Mouse (Mus musculus): ENCODE data around the gene R3hdml. TPM values are rescaled to one million over a fixed set of nuclear protein-coding genes. Genes with fewer than 3 reads are reported as not detected.
"Not testable (repeated sequence)": the region's sequence is repeated elsewhere in the genome, so short reads cannot be mapped to it uniquely, and the experiment has no call there.

R3hdml gene
- not detected for polyA plus RNA-seq (2017; shearing (Covaris generic))

DNA sequence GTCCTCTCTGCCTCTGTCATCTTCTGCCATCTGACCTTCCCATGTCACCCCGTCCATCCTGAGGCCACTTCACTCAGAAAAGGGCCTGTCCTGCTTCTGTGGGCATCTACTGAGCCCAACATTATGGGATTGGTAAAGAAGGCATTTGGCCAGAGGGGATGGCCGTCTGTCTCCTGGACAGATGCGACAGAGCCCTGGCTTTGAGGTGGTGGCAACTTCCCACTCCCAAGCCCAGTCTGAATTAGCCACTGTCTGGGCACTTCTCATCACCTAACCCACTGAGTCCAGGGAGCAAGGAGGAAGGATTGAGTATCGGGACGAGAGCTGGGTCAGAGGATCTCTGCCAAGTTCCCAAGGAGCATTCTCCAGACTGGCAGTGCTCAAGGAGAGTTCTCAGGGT, at the start of gene R3hdml:
R3hdml (plus strand) TSS at position 301 of the 400 bp plus-strand sequence.
- ATAC-seq: no peak

DNA sequence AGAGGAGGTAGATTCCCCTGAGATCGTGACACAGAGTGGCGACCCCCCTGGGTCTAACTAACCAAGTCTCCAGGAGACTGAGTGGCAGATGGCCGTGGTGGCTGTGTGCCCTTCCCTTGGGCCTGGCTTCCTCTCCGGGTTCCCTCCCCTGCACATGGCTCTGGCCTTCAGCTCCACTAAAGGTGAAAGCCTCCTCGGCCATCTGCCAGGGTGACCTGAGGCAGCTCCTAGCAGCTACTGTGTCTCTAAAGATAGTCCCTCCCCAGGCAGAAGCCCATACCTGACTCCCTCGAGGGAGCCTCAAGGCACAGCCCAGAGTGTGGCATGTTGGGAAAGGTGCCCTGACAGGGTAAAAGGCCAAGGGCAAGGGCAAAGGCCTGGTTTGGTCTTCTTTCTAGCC, 48.6 kb upstream of the R3hdml start:
- ATAC-seq: no peak

DNA sequence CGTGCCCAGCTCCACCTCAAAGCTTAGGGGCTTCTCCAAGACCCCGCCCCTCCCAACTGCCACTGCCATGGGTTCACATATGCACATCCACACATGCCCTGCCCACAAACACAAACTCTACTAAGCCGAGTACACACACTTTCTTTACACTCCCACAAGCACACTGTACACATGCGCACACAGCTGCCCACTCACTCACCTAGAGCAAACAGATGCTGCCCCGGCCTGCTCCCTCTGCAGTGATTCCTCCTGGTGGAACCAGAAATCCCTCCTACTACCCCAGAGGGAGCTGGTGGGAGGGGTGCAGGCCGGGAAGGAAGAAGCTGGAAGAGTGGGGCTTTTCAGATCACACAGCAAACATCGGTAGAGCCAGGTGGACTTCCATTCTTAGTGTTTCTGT, 48.1 kb upstream of the R3hdml start:
- no peak for ATAC-seq

DNA sequence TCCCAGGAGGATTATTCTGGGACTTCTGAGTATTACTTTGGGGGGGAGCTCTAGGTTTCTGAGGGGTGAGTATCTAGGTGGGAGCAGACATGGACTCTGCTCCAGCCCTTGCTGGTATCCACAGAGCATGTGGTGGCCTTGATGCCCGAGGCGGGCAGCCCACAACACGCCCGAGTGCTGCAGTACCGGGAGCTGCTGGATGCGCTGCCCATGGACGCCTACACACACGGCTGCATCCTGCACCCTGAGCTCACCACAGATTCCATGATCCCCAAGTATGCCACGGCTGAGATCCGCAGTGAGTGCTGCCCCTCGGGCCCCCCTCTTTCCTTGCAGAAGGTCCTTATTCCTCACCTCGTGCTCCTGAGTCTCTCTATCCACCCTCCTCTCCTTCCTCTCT, 44.7 kb upstream of the R3hdml start:
- no peak for ATAC-seq

DNA sequence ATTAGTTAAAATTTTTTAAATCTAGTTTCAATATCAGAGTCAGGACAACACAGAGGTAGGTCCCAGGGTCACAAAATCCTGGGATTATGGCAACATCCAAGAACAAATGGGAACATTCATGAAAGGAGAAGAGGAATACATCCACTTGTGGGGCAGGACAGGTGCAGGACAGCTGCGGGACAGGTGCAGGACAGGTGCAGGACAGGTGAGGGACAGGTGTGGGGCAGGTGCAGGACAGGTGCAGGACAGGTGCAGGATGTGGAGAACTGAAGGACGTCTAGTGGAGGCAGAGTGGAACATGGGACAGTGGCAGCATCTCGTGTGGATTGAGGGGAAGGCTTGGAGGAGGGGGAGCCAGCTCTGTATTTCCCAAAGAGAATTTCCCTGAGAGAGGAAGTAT, 42.8 kb upstream of the R3hdml start:
- ATAC-seq: no peak

DNA sequence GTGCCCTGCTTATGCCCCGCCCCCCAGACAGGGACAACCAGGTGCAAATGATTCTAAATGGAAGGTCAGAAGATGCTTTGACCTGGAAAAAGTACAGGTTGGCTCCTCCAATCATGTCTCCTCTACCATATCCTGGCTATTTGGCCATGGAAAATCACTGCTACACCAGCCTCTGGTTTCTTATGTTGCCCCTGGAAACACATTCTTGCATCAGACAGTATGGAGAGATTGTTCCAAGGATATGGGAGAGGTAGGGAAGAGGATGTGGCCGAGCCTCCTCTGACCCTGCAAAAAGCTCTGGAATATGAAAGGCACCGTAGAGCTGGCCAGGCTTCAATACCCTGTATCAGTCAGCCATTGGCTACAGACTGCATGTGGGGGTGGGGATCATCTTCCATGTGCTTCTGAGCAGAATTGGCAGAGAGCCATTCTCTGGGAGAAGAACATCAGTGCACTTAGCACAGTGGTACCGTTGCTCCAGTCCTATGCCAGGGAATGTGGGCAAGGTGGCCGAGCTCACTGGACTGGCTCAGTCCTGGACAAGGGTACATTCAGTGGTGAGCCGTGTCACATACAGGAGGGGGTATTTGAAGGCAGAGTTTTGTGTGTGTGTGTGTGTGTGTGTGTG, 41.3 kb upstream of the R3hdml start:
- ATAC-seq: no peak

DNA sequence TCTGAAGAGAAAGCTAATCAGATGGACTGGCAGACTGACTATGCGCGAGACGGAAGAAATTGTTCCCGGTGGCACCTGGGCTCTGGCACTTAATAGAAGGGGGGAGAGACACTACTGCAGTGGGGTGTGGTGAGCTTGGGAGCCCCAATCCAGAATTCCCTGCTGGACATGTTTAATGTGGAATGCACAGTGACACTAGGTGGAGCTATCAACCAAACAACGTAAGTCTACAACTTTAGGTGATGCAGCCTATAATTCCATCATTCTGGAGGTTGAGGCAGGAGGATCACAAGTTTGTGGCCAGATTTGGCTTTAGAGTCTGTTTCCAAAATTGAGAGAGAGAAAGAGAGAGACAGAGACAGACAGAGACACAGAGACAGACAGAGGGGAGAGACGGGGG, 39.4 kb upstream of the R3hdml start:
- ATAC-seq: no peak

DNA sequence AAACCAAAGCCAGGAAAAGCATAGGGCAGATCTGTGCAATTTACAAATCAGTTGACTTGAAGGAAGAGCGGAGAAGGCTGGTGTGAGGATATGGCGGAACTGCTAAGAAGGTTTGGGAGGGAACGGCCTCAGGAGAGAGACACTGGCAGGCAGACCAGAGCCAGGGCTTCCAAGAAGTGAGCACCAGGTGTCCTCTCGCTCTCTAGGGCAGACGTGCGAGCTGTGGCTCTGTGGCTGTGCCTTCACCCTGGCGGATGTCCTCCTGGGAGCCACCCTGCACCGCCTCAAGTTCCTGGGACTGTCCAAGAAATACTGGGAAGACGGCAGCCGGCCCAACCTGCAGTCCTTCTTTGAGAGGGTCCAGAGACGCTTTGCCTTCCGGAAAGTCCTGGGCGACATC, 38.7 kb upstream of the R3hdml start:
- no peak for ATAC-seq

DNA sequence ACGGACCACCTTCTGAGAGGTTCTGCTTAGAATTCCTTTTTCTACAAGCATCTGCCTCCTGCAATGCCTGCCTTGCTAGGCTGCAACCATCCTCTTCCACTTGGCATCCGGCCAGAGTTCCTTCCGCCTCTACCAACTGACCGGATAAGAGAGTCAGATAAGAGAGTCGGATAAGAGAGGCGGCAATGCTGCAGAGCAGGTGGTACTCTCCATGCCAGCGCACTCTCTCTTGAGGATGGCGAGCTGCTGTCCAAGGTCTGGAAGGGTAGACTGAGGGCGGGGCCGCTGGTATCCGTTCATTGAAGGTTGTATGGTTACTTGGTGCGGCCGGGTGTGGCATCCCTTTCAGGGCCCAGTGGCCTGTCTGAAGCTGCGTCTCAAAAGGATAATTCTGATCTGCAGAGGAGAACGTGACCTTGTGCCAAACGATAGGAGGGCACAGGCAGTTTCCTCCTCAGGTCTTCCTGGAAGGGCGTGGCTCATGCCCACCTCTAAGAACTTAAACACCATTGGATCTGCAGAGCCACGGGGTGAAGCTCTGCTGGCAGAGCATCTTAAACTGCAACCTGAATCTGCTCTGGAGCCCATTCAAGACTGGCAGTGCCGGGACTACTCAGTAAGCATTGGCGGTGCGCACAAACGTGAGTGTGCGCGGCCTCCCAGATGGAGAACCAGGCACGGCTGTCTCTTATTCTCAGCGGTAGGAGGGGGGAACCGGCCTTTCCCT, 33.4 kb upstream of the R3hdml start:
- ATAC-seq: no peak

DNA sequence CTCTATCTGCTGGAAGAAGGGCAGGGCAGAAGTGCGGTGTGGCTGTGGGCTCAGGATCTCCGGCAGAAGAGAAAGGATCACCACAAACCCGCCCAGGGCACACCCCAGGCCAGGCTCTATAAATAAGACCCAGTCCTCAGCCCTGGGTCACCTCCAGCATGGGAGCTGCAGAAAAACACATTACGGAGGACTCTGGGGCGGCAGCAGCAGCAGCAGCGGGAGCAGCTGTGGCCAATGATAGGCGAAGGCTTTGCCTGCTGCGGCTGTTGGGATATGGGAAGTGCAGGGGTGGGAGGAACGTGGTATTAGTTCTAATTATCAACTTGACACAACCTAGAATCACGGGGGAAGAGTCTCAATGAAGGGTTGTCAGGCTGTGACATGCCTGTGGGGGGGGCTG, 32.7 kb upstream of the R3hdml start:
- ATAC-seq: no peak

DNA sequence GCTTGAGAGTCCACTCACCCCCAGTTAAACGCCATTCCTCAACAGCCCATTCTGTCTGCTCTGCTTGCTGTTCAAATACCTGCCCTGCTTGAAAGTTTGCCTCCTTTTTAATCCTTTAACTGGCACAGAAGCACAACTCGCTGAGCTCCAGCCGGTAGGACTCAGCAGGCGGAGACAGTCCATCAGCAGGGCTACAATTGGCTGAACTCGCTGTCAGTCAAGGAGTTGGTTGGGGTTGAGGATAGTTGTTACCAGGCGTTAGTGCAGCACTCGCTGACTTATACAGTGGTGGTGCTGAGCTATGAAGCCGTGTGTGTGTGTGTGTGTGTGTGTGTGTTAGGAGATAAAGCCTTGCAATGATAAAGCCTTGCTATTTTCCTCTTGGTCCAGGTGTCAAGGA, 31.5 kb upstream of the R3hdml start:
- ATAC-seq: no peak

DNA sequence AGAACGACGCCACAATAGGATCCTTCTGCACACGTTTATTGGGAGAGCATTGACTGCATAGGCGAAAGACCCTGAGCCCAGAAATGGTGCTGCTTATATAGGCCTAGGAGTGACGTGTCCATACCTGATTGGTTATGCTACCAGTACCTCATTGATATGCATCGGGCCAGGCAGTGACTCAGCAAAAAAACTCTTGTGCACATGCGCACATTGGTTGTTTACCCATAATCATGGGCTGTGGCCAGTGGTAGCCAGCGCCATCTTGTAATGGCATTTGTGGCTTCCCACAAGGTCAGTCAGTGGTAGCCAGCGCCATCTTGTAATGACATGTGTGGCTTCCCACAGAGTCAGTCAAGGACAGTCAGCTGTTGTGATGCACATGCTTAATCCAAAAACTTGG, 30.8 kb upstream of the R3hdml start:
- ATAC-seq: not testable (repeated sequence)

DNA sequence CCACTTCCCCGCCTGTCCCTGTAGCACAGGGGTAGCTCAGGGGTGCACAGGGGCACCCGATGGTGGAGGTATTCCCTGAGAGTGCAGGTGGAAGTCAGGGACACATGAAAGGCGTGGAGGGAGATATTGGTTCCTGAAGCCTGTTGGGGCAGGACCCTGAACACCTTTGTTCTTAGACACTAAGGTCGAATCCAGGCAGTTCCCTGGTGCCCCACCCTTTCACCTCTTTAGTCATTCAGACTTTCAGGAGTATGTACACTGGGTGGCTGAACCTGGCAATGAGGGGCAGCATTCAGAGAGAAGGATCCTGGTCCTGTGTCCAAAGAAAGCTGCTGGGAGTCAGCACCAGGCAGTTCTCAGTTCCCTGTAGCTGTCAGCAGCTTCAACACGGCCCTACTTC, 29.7 kb upstream of the R3hdml start:
- no peak for ATAC-seq

DNA sequence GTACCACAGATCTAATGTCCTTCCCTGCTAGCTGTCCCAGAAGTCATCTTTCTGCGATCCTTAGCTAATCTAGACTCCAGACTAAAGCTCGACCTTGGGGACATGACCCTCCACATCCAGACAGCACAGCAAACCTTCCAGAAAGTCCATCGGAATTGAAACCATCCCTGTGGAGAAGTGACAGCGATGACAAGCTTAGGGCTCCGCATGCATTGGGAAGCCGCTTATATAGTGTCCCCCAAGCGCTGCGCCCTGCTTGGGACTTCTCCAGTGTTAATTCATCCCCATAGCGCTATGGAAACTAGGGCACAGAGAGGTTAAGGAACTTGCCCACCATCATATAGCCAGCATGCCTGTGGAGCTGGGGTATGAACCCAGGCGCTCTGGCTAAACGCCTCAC, 29.3 kb upstream of the R3hdml start:
- no peak for ATAC-seq

DNA sequence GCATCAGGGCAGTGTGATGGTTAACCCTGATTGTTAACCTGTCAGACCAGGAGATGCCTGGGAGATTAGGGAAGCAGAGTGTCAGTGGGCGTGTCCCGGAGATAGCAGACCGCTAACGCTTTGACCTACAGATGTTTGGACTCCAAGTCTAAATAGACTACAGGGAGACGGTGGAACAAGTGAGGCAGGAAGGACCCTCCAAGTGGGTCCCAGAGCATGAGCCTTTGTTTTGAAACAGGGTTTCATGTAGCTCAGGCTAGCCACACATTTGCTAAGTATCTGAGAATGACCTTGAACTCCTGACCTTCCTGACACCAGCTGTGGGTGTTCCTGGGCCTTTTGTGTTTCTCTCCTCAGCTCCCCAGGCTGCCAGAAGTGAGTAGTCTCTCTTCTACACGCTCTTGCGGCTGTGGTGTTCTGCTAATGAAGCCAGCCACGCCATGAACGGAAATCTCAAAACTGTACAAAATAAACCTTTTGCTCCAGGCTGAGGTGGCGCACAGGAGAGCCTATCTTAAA, 28.8 kb upstream of the R3hdml start:
- no peak for ATAC-seq

DNA sequence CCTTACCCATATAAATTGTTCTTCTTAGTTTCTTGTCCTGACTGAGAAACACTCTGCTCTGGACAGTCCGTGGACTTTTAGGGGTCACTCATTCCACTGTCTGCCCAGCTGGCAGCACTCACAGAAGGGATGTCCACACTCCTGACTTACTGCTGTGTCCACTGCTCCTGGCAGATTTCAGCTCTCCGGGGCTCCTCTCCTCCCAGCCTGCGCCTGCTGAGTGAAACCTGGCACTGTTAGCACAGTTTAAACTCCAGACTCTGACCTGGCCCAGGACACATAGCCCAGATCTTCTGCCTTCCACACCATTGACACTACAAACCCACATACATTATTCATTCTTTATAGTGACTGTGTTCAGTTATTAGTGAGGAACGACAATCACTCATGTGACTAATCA, 28.1 kb upstream of the R3hdml start:
- ATAC-seq: no peak

DNA sequence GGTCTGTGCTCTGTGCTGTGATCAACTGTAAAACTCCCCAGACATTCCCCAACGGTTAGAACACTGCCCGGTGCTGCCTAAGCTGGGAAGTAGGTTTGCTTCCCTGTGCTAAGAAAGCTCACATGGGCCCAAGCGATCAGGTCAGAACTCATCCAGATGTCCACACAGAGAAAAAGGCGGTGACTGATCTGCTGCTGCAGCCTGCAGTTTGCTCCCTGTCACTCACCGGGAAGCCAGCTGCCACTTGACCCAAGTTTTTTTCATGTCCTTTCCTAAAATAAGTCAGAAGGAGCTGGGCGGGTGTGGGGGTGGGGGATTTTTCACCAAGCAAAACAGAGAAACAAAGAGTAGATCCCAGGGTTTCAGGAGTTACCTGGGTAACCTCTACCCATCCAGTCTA, 27.6 kb upstream of the R3hdml start:
- no peak for ATAC-seq

DNA sequence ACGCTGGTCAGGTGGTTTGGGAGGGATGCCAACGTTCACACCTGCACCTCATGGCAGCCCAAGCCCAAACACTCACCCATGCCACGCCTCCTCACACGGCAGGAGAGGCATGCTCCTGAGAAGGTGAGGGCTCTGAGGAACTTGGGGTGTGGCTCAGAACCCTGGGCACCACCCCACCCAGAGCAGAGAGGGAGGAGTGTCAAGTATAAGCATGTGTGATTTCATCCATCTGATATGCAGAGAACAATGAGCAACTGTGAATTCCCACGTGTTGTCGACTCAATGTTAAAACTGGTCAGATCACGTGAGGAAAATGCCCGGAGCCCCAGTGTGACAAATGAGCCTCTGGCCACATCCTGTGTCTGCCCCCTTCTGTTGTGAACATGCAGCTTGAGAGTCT, 25.3 kb upstream of the R3hdml start:
- no peak for ATAC-seq

DNA sequence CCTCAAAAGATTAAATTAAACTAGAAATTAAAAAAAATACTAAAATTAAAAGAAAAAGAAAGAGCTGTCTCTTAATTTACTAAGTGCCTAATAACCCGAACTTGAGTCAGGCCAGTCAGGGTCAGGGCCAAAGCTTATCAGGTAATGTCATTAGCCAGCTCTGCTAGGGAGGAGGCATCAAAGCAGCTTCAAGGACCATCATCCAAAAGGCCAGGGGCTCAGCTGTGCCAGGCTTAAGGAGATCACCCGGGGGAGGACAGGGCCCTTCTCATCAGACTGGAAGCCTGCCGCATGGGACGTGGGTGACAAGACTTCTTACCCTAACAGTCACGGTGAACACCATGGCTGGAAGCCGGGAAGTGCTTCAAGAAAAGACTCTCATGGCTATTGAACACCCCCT, 24.5 kb upstream of the R3hdml start:
- no peak for ATAC-seq

DNA sequence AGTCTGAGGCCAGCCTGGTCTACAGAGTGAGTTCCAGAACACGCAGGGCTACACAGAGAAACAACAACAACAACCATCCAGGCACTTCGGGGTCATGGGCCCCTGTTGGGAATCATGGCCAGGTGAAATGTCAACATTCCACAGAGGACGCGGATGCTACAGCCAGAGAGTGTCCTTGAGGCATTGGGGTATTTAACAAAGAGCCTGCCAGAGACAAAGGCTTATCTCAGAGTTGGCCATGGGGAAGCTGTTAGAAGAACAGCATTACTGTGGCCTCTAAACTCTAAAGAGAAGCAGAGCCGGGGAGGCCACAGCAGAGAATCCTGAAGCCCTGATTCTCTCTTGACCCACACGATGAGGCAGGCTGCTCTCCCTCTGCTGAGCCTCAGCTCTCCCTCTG, 23.3 kb upstream of the R3hdml start:
- no peak for ATAC-seq

DNA sequence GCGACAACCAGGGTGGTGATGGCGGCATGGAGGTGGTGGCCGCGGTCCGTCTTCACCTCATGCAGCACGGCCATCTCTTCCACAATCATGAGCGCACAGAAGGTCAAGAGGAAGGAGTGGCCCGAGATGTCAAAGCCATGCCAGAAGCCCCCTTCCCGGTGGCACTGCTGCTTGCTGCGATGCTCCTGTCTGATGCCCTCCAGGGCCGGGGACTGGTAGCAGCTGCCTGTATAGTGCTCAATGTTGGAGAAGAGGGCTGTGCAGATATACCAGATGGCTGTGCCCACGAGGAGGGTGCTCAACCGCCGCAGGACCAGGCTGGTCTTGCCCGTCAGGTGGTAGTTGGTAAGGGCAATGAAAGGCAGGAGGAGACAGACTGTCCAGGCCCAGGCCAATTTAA, 22.4 kb upstream of the R3hdml start:
- no peak for ATAC-seq

DNA sequence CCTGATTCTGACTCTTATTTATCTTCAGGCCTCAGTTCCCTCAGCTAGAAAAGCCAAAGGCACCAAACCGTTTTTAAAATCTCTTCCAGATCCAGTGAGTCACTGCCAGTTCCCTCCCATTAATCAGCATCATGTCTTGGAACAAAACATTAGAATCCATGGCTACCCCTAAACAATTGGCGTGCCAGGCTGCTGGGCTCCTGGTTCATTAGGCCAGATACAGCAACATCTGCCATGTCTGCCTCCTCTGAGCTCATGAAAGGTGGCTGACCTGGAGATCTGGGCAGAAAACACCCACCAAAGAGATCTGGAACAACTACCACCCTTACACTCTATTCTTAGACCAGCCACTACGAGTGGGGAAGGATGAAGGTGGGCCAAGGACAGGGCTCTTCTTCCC, 21.0 kb upstream of the R3hdml start:
- ATAC-seq: no peak

DNA sequence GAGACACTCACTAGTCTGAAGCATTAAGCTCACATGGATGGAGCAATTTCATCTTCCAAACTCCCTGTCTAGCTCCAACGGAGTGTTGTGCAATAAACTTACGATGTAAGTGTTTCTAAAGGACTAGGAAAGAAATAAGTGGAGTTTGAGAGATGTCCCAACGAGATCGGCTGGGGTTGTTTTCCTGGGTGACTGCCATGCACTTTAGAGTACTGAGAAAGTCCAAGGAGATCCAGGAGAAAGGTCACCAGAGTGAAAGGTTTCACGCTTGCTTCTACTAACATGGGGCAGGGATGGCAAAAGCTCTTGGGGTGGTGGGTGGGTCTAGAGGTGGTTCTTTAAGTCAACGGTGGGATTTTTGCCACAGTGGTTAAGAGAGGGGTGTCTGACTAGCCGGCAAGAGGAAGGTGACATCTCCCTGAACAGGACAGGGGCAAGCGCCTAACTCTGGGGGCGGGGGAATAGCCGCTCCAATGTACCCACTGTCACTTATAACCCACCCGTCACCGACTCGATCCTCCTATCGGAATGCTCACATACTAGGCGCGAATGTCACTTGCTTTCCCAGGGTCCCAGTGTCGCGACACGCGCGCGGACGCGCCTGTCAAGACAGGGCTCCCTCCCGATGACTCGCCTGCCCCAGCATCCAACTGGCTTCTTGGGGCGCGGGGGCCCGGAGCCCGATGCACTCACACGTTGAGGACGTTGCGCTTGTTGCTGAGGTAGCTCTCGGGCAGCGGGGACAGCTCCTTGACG, 20.2 kb upstream of the R3hdml start:
- no peak for ATAC-seq

DNA sequence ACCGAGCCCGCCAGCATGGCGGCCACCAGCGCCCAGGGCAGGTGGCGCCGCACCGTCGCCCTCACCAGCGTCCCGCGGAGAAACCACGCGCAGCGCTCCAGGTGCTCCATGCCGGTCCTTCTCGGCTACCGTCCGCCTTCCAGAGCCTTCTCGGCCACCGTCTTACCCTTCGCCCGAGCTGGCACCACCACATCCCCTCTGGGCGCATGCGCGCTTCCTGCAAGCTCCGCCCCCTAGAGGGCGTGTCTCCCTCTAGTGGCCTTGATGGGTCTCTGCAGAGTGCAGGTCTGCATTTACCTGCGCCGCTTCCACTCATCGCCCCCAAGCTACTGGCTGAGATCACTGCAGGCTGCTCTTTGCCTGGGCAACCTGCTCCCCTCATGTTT, 19.7 kb upstream of the R3hdml start, which contains the start of gene Fitm2:
Fitm2 (minus strand) TSS at position 164 of the 386 bp plus-strand sequence.
- ATAC-seq: peak; percentile 97

All from CD4-positive, CD25-positive, alpha-beta regulatory T cell, adult 4 months (primary cell).